Mouse (Mus musculus) limb, embryonic 14.5 days (tissue): Measurements from ENCODE around the gene Capza3. TPM values are rescaled to one million over a fixed set of nuclear protein-coding genes. Genes with fewer than 3 reads are reported as not detected.
A peak's percentile ranks its signal among the peaks of the same experiment; 100 is the strongest.

Experiments used
- ATAC-seq: fragments of 200-750 bp; cut with Nextera tagmentation; 2 replicates; pipeline ENCODE4 v1.8.0; 2017; ENCODE audit warnings: low read depth, moderate number of reproducible peaks, moderate TSS enrichment; ENCODE audit not compliant: low FRiP score
- DNase-seq: peaks from one replicate; pipeline ENCODE4 v3.0.0-alpha.2; 2015; ENCODE audit warnings: low spot score
- H3K27ac ChIP-seq: fragments of 300-500 bp; sonication (generic); replicated peaks from 2 replicates; pipeline ENCODE4 v1.5.1; 2014; ENCODE audit warnings: low read depth, mild to moderate bottlenecking, low read length, moderate library complexity, mixed read lengths
- H3K27me3 ChIP-seq: fragments of 300-500 bp; sonication (generic); 2 replicates; pipeline ENCODE4 v1.6.1; 2014; ENCODE audit warnings: low read length, mixed read lengths; ENCODE audit not compliant: control insufficient read depth, insufficient read depth
- H3K36me3 ChIP-seq: fragments of 300-500 bp; sonication (generic); 2 replicates; pipeline ENCODE4 v1.6.1; 2014; ENCODE audit warnings: mild to moderate bottlenecking, low read length, moderate library complexity, mixed read lengths; ENCODE audit not compliant: control insufficient read depth, insufficient read depth
- H3K4me1 ChIP-seq: fragments of 300-500 bp; sonication (generic); 2 replicates; pipeline ENCODE4 v1.6.1; 2014; ENCODE audit warnings: antibody characterized with exemption, low read length, mixed read lengths; ENCODE audit not compliant: control insufficient read depth, insufficient read depth
- H3K4me2 ChIP-seq: fragments of 300-500 bp; sonication (generic); replicated peaks from 2 replicates; pipeline ENCODE4 v1.6.1; 2014; ENCODE audit warnings: low read depth, mild to moderate bottlenecking, low read length, moderate library complexity; ENCODE audit not compliant: severe bottlenecking
- H3K4me3 ChIP-seq: fragments of 300-500 bp; sonication (generic); replicated peaks from 2 replicates; pipeline ENCODE4 v1.5.1; 2014; ENCODE audit warnings: low read length
- H3K9ac ChIP-seq: fragments of 300-500 bp; sonication (generic); 2 replicates; pipeline ENCODE4 v1.6.1; 2014; ENCODE audit warnings: mild to moderate bottlenecking, low read depth, low read length, moderate library complexity; ENCODE audit not compliant: severe bottlenecking
- H3K9me3 ChIP-seq: fragments of 300-500 bp; sonication (generic); 2 replicates; pipeline ENCODE4 v1.6.1; 2016; ENCODE audit warnings: low read length; ENCODE audit not compliant: control insufficient read depth
- POLR2A ChIP-seq: fragments of 200-500 bp; IDR thresholded peaks from 2 replicates; pipeline ENCODE4 v1.8.0; 2012; ENCODE audit warnings: inconsistent platforms, mild to moderate bottlenecking, moderate library complexity, borderline replicate concordance; ENCODE audit not compliant: insufficient read depth, insufficient read length; ENCODE audit errors: extremely low read depth
- WGBS: fragments of 180-500 bp; shearing (Covaris S2); extraction: QIAGEN DNeasy Blood & Tissue Kit; methylation state at CpG from one replicate; pipeline ENCODE4 v1.1.7; 2014; 5-methylcytosine and 5-hydroxymethylcytosine counted together
- polyA plus RNA-seq, 2 experiments: library from polyadenylated mRNA; depleted of rRNA in 1 of 2; stranded (reverse) in 1 of 2; unstranded in 1 of 2; fragments of >200 nt; fragmentation: Nextera tagmentation in 1 of 2; extraction: Ambion mirVana in 1 of 2; gene quantifications; 2 replicates each; pipeline versions ENCODE4 v1.2.1 to v1.2.3; 2012 to 2014

The Capza3 gene
- polyA plus RNA-seq, 2 experiments: not detected

DNA sequence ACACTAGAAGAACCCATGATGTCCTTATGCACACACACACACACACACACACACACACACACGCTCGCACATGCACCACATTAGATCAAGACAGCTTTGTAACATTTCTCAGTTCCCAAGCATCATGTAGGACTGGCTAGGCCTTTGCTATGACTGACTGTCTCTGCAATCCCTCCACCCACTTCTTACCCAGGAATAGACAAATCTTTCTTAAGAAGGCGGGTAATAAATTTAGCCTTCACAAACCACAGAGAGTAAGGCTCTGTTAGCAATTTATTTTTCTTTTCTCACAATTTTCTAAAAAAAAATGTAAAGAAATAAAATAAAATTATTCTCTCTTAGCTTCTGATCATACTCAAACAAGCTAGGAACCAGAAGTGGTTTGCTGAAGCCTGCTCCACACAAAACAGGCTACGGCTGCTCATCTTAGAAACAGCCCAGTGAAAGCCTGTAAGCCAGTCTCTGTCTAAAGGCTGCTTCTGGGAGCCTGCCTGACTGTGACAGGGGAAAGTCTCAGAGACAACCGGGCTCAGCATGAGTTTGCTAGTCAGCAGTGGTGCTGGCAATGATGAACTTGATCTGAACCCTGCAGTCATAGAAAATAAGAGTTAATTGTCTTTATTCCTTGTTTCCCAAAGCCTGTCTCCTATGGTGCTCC lies 13.3 kb downstream of the Capza3 start:
- no peak for DNase-seq
- Histone ChIP-seq H3K4me2 (no peak overlapping the region), H3K4me3 (no peak overlapping the region), H3K9ac (no peak overlapping the region), H3K27me3 (no peaks in the 10 kb centered on the region), H3K4me1 (peaks cover 14% of the 10 kb centered on the region), H3K9me3 (no peaks in the 10 kb centered on the region), H3K27ac (no peak overlapping the region), H3K36me3 (no peaks in the 10 kb centered on the region)
- ATAC-seq: no peak
- TF ChIP-seq POLR2A: no peak
- WGBS: 77% methylated on average over 5 of the region's 5 CpGs

GRCm38 (mm10) chr6:140069177-140069576 lies 28.1 kb downstream of the Capza3 start:
- H3K4me1 ChIP-seq: no peaks in the 10 kb centered on the region
- no peak overlapping the region for H3K4me2 ChIP-seq
- H3K36me3 ChIP-seq: no peaks in the 10 kb centered on the region
- ATAC-seq (no peak), DNase-seq (no peak)
- TF ChIP-seq POLR2A: no peak
- no peak overlapping the region for H3K9ac ChIP-seq
- H3K9me3 ChIP-seq: 0 out of 2 replicates have a peak, but pooled peaks cover 5% of the 10 kb centered on the region
- 87% methylated on average over 8 of the region's 8 CpGs for WGBS
- H3K4me3 ChIP-seq: no peak overlapping the region
- H3K27ac ChIP-seq: no peak overlapping the region
- no peaks in the 10 kb centered on the region for H3K27me3 ChIP-seq

GRCm38 (mm10) chr6:140080933-140081332 lies 39.9 kb downstream of the Capza3 start:
- no peaks in the 10 kb centered on the region for H3K36me3 ChIP-seq
- H3K9me3 ChIP-seq: 0 out of 2 replicates have a peak, but pooled peaks cover 7% of the 10 kb centered on the region
- no peak overlapping the region for H3K4me2 ChIP-seq
- peak; percentile 30 for DNase-seq
- no peak overlapping the region for H3K9ac ChIP-seq
- H3K27ac ChIP-seq: 0 out of 2 replicates have a peak overlapping the region, but pooled peaks have one; percentile 8
- peaks cover 8% of the 10 kb centered on the region; the same call in 1 of the 2 replicates for H3K4me1 ChIP-seq
- H3K27me3 ChIP-seq: no peaks in the 10 kb centered on the region
- ATAC-seq: peak; percentile 65; the same call in 1 of the 2 replicates
- 51% methylated on average over 7 of the region's 7 CpGs for WGBS
- no peak overlapping the region for H3K4me3 ChIP-seq
- no peak for TF ChIP-seq POLR2A

- TF ChIP-seq POLR2A: no peak
- H3K36me3 ChIP-seq: no peaks in the 10 kb centered on the region
- H3K27me3 ChIP-seq: no peaks in the 10 kb centered on the region
- DNase-seq (no peak), ATAC-seq (no peak)
- H3K4me1 ChIP-seq: peaks cover 8% of the 10 kb centered on the region; the same call in 1 of the 2 replicates
- H3K27ac ChIP-seq: no peak overlapping the region
- H3K4me3 ChIP-seq: no peak overlapping the region
- 0 out of 2 replicates have a peak, but pooled peaks cover 7% of the 10 kb centered on the region for H3K9me3 ChIP-seq
- no peak overlapping the region for H3K9ac ChIP-seq
- no peak overlapping the region for H3K4me2 ChIP-seq
- 77% methylated on average over 3 of the region's 3 CpGs for WGBS
Observed at GRCm38 (mm10) chr6:140081739-140082138, 40.7 kb downstream of the Capza3 start.

- WGBS: 88% methylated on average over 5 of the region's 5 CpGs
- ATAC-seq: no peak
- no peak for TF ChIP-seq POLR2A
- Histone ChIP-seq H3K36me3 (no peaks in the 10 kb centered on the region), H3K4me2 (no peak overlapping the region), H3K9ac (no peak overlapping the region), H3K9me3 (no peaks in the 10 kb centered on the region), H3K27me3 (no peaks in the 10 kb centered on the region), H3K27ac (no peak overlapping the region), H3K4me1 (no peaks in the 10 kb centered on the region), H3K4me3 (no peak overlapping the region)
- DNase-seq: no peak
Observed at GRCm38 (mm10) chr6:140089855-140090254, 48.8 kb downstream of the Capza3 start.

Other genes with a start within 250 kb of the Capza3 start
- gene Plcz1, start 205 bp downstream of the Capza3 start, polyA plus RNA-seq (2012; rRNA removed): 0.03 and 0.04 TPM in 2 replicates
- not detected in 2 replicates for gene Plcz1, start 205 bp downstream of the Capza3 start, polyA plus RNA-seq (2014; fragmentation: Nextera tagmentation; extraction: Ambion mirVana)